Mouse (Mus musculus): ENCODE data around the gene Olfr372. TPM values are rescaled to one million over a fixed set of nuclear protein-coding genes. Genes with fewer than 3 reads are reported as not detected.

The Olfr372 gene
- polyA plus RNA-seq, 1 experiment: not detected

Other genes starting within 250 kb of the Olfr372 start
- gene Zfp709, start 159.2 kb upstream of the Olfr372 start, polyA plus RNA-seq (2012; fragmentation: generic; extraction: Trizol): 0.31 TPM
- 0.55 TPM for gene Zfp882, start 132.6 kb upstream of the Olfr372 start, polyA plus RNA-seq (2012; fragmentation: generic; extraction: Trizol)
- gene Zfp617, start 132.6 kb upstream of the Olfr372 start, polyA plus RNA-seq (2012; fragmentation: generic; extraction: Trizol): 6.2 TPM
- gene Zfp961, start 90.2 kb upstream of the Olfr372 start, polyA plus RNA-seq (2012; fragmentation: generic; extraction: Trizol): 2.7 TPM
- 0.16 TPM for gene Cyp4f18, start 31.6 kb upstream of the Olfr372 start, polyA plus RNA-seq (2012; fragmentation: generic; extraction: Trizol)
- not detected for gene Olfr373, start 42.0 kb downstream of the Olfr372 start, polyA plus RNA-seq (2012; fragmentation: generic; extraction: Trizol)
- not detected for gene Olfr374, start 65.8 kb downstream of the Olfr372 start, polyA plus RNA-seq (2012; fragmentation: generic; extraction: Trizol)
- 205 TPM for gene Tpm4, start 93.8 kb downstream of the Olfr372 start, polyA plus RNA-seq (2012; fragmentation: generic; extraction: Trizol)
- gene Rab8a, start 120.0 kb downstream of the Olfr372 start, polyA plus RNA-seq (2012; fragmentation: generic; extraction: Trizol): 84.3 TPM
- not detected for gene Hsh2d, start 148.4 kb downstream of the Olfr372 start, polyA plus RNA-seq (2012; fragmentation: generic; extraction: Trizol)
- not detected for gene Cib3, start 171.6 kb downstream of the Olfr372 start, polyA plus RNA-seq (2012; fragmentation: generic; extraction: Trizol)
- not detected for gene Gm11034, start 172.4 kb downstream of the Olfr372 start, polyA plus RNA-seq (2012; fragmentation: generic; extraction: Trizol)
- 29.5 TPM for gene Fam32a, start 178.5 kb downstream of the Olfr372 start, polyA plus RNA-seq (2012; fragmentation: generic; extraction: Trizol)
- 57.8 TPM for gene Ap1m1, start 198.8 kb downstream of the Olfr372 start, polyA plus RNA-seq (2012; fragmentation: generic; extraction: Trizol)

All from myocyte (in vitro differentiated cells).